Mouse (Mus musculus): ENCODE results near the gene Tprn. TPM values are rescaled to one million over a fixed set of nuclear protein-coding genes. Genes with fewer than 3 reads are reported as not detected.
"Not testable (repeated sequence)": the region's sequence is repeated elsewhere in the genome, so short reads cannot be mapped to it uniquely, and the experiment has no call there.

Gene Tprn
- polyA plus RNA-seq, 1 experiment from 2014 or later, result 16.9 TPM

- not testable (repeated sequence) for ATAC-seq (replicated peaks); H3K4me3 ChIP-seq; H3K27ac ChIP-seq; H3K36me3 ChIP-seq (replicated peaks); H3K9ac ChIP-seq; H3K9me3 ChIP-seq; H3K27me3 ChIP-seq (replicated peaks); H3K4me2 ChIP-seq
- WGBS, result 89% methylated on average over 5 of the region's 5 CpGs
- H3K4me1 ChIP-seq, result peaks cover 31% of the 10 kb centered on the region
Measured at GRCm38 (mm10) chr2:25257250-25257649, 5.2 kb upstream of the Tprn start.

- peaks cover 40% of the 10 kb centered on the region for H3K4me1 ChIP-seq
- no peak overlapping the region for H3K4me2 ChIP-seq
- no peak for ATAC-seq (replicated peaks)
- no peaks in the 10 kb centered on the region for H3K36me3 ChIP-seq (replicated peaks)
- 46% methylated on average over 2 of the region's 2 CpGs for WGBS
- H3K27ac ChIP-seq, result no peak overlapping the region
- H3K27me3 ChIP-seq (replicated peaks), result peaks cover 2% of the 10 kb centered on the region; the same call in 1 of the 2 replicates
- H3K9ac ChIP-seq, result no peak overlapping the region
- no peaks in the 10 kb centered on the region for H3K9me3 ChIP-seq
- no peak overlapping the region for H3K4me3 ChIP-seq
Measured at GRCm38 (mm10) chr2:25258887-25259286, 3.5 kb upstream of the Tprn start.

- Histone ChIP-seq H3K27ac (peak overlapping the region; percentile 80), H3K9ac (peak overlapping the region; percentile 47; the same call in 1 of the 2 replicates), H3K36me3 (replicated peaks) (no peaks in the 10 kb centered on the region), H3K4me2 (peak overlapping the region; percentile 99), H3K4me1 (peaks cover 50% of the 10 kb centered on the region), H3K27me3 (replicated peaks) (peaks cover 8% of the 10 kb centered on the region; the same call in 1 of the 2 replicates), H3K9me3 (no peaks in the 10 kb centered on the region), H3K4me3 (peak overlapping the region; percentile 81)
- WGBS, result 44% methylated on average over 12 of the region's 12 CpGs
- peak; percentile 2; the same call in 1 of the 2 replicates for ATAC-seq (replicated peaks)
Measured at GRCm38 (mm10) chr2:25261870-25262269, 548 bp upstream of the Tprn start.

- Histone ChIP-seq H3K4me3 (peak overlapping the region; percentile 81), H3K4me1 (peaks cover 56% of the 10 kb centered on the region), H3K36me3 (replicated peaks) (no peaks in the 10 kb centered on the region), H3K9me3 (no peaks in the 10 kb centered on the region), H3K27ac (peak overlapping the region; percentile 80), H3K27me3 (replicated peaks) (peaks cover 8% of the 10 kb centered on the region; the same call in 1 of the 2 replicates), H3K4me2 (peak overlapping the region; percentile 99), H3K9ac (peak overlapping the region; percentile 71)
- WGBS, result under 1% methylated on average over 81 of the region's 82 CpGs
- peak; percentile 13 for ATAC-seq (replicated peaks)
Measured at GRCm38 (mm10) chr2:25262795-25263622, 591 bp downstream of the Tprn start.

GRCm38 (mm10) chr2:25263623-25264285 is 1.3 kb downstream of the Tprn start:
- peaks cover 57% of the 10 kb centered on the region for H3K4me1 ChIP-seq
- no peaks in the 10 kb centered on the region for H3K36me3 ChIP-seq (replicated peaks)
- no peak for ATAC-seq (replicated peaks)
- 22% methylated on average over 12 of the region's 12 CpGs for WGBS
- H3K27ac ChIP-seq, result no peak overlapping the region
- H3K9me3 ChIP-seq, result no peaks in the 10 kb centered on the region
- H3K27me3 ChIP-seq (replicated peaks), result peaks cover 8% of the 10 kb centered on the region; the same call in 1 of the 2 replicates
- H3K9ac ChIP-seq, result peak overlapping the region; percentile 71
- peak overlapping the region; percentile 81 for H3K4me3 ChIP-seq
- peak overlapping the region; percentile 99 for H3K4me2 ChIP-seq

GRCm38 (mm10) chr2:25264286-25264660 is 1.9 kb downstream of the Tprn start:
- Histone ChIP-seq H3K4me1 (peaks cover 57% of the 10 kb centered on the region), H3K27me3 (replicated peaks) (peaks cover 8% of the 10 kb centered on the region; the same call in 1 of the 2 replicates), H3K27ac (no peak overlapping the region), H3K4me3 (peak overlapping the region; percentile 81), H3K36me3 (replicated peaks) (no peaks in the 10 kb centered on the region; the same call in 1 of the 2 replicates), H3K9me3 (no peaks in the 10 kb centered on the region), H3K9ac (peak overlapping the region; percentile 36; the same call in 1 of the 2 replicates), H3K4me2 (peak overlapping the region; percentile 99)
- ATAC-seq (replicated peaks), result no peak
- 79% methylated on average over 5 of the region's 5 CpGs for WGBS

- ATAC-seq (replicated peaks), result no peak
- Histone ChIP-seq H3K27ac (no peak overlapping the region), H3K9me3 (no peaks in the 10 kb centered on the region), H3K4me1 (peaks cover 57% of the 10 kb centered on the region), H3K4me2 (peak overlapping the region; percentile 99), H3K9ac (peak overlapping the region; percentile 36), H3K36me3 (replicated peaks) (peaks cover 5% of the 10 kb centered on the region), H3K4me3 (0 out of 2 replicates have a peak overlapping the region, but pooled peaks have one; percentile 5), H3K27me3 (replicated peaks) (peaks cover 8% of the 10 kb centered on the region; the same call in 1 of the 2 replicates)
- WGBS, result 78% methylated on average over 3 of the region's 3 CpGs
Measured at GRCm38 (mm10) chr2:25264851-25265250, 2.4 kb downstream of the Tprn start.

- Histone ChIP-seq H3K36me3 (replicated peaks) (peaks cover 13% of the 10 kb centered on the region), H3K27ac (no peak overlapping the region), H3K4me2 (peak overlapping the region; percentile 99), H3K9me3 (no peaks in the 10 kb centered on the region), H3K4me1 (peaks cover 63% of the 10 kb centered on the region), H3K27me3 (replicated peaks) (peaks cover 8% of the 10 kb centered on the region; the same call in 1 of the 2 replicates), H3K4me3 (no peak overlapping the region), H3K9ac (peak overlapping the region; percentile 7)
- 64% methylated on average over 6 of the region's 6 CpGs for WGBS
- no peak for ATAC-seq (replicated peaks)
Measured at GRCm38 (mm10) chr2:25265897-25266656, 3.7 kb downstream of the Tprn start.

- Histone ChIP-seq H3K36me3 (replicated peaks) (peaks cover 13% of the 10 kb centered on the region), H3K27me3 (replicated peaks) (peaks cover 8% of the 10 kb centered on the region; the same call in 1 of the 2 replicates), H3K4me3 (no peak overlapping the region), H3K4me1 (peaks cover 68% of the 10 kb centered on the region), H3K9ac (peak overlapping the region; percentile 7), H3K4me2 (peak overlapping the region; percentile 99), H3K27ac (no peak overlapping the region), H3K9me3 (no peaks in the 10 kb centered on the region)
- ATAC-seq (replicated peaks), result no peak
- WGBS, result 48% methylated on average over 2 of the region's 2 CpGs
Measured at GRCm38 (mm10) chr2:25266720-25267119, 4.3 kb downstream of the Tprn start.

GRCm38 (mm10) chr2:25267241-25267640 is 4.8 kb downstream of the Tprn start:
- H3K9ac ChIP-seq, result no peak overlapping the region
- no peak overlapping the region for H3K4me3 ChIP-seq
- no peaks in the 10 kb centered on the region for H3K9me3 ChIP-seq
- no peak overlapping the region for H3K27ac ChIP-seq
- peak overlapping the region; percentile 99 for H3K4me2 ChIP-seq
- H3K36me3 ChIP-seq (replicated peaks), result peaks cover 13% of the 10 kb centered on the region
- peaks cover 8% of the 10 kb centered on the region; the same call in 1 of the 2 replicates for H3K27me3 ChIP-seq (replicated peaks)
- H3K4me1 ChIP-seq, result peaks cover 65% of the 10 kb centered on the region
- ATAC-seq (replicated peaks), result no peak

GRCm38 (mm10) chr2:25267746-25268309 is 5.4 kb downstream of the Tprn start:
- no peak overlapping the region for H3K4me2 ChIP-seq
- H3K9me3 ChIP-seq, result no peaks in the 10 kb centered on the region
- ATAC-seq (replicated peaks), result no peak
- peaks cover 8% of the 10 kb centered on the region; the same call in 1 of the 2 replicates for H3K27me3 ChIP-seq (replicated peaks)
- WGBS, result 70% methylated on average over 4 of the region's 4 CpGs
- peaks cover 13% of the 10 kb centered on the region for H3K36me3 ChIP-seq (replicated peaks)
- H3K4me1 ChIP-seq, result peaks cover 65% of the 10 kb centered on the region
- H3K27ac ChIP-seq, result no peak overlapping the region
- no peak overlapping the region for H3K9ac ChIP-seq
- H3K4me3 ChIP-seq, result no peak overlapping the region

Measured in midbrain, embryonic 15.5 days (tissue).